Mouse (Mus musculus): ENCODE data around the gene Hormad2.

Hormad2 gene

DNA sequence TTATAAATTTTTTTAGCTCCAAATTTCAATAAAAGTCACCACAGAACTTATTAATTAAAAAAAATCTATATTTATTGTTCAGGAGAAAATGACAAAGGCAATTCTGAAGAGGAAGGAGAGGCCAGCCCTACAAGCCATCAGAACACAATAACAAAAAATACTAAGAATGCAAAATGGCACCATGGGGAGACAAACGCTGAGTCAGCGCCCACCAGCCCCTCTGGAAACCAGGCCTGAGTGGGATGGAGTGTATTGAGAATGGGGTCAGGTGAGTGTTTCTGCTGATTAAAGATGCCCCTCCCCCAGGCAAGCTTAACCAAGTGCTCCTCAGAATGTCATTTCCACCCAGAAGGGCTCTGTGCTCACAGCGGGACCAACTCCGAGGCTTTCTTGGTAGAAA is 135.8 kb downstream of the Hormad2 start:
- in situ Hi-C loops (cut with MboI, MseI): no loop called here

DNA sequence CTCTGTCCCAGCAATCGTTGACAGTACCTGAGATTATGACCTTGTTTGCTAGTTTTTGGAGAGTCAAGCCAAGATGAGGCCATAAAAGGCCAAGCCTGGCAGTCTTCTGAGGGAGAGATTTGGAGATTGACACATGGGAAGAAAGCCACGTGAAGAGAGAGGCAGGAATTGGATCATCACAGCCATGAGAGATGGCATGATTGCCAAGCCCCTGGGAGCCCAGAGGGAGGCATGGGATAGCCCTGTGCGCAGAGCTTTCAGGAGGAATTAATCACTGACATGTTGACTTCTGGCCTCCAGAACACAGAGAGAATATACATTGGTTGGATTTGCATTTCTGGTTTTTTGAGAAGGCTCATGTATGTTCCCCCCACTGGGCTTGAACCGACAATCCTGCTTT is 136.7 kb downstream of the Hormad2 start:
- in situ Hi-C loops (cut with MboI, MseI): no loop called here

DNA sequence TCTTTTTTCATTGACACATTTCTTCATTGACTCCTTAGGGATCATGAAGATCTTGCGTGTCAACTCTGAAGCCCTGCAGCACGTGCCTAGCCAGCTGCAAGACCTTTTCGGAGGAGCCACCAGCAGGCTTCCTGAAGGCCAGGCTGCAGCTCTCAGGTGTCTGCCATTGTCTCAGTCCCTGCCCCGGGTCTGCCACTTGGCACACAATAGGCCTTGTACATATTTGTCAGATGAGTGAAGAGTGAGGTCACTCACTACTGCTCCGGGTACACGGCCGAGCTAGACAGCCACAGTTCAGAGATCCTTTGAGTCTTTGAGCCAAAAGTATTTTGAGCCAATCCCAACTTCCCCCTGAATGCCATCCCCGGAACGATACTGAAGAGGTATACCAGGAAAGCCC is 137.9 kb downstream of the Hormad2 start:
- in situ Hi-C loops (cut with MboI, MseI): no loop called here

DNA sequence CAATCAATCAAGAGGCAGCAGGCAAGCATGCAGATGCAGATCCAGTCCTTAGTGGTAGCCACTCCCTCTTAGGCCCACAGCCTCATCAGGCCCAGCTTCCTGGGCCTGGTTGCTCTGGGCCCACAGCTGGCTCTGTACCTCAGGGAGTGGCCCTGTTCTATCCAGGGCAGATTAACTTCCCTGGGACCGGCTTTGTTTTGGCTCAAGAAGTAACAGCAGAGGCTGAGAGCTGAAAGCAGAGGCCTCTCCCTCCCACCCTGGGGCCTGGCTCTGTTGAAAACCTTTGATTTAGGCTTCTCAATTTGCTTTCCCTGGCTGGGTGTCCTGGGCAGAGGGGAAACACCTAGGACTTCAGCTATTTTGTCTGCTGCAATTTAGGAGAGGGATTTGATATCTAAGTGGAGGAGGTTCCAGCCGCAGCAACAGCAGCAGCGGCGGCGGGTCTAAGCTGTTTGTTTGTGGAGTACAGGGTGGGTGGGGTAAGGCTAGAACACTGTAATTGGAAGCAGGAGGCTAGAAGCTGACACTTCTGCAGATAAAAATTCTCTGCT is 138.5 kb downstream of the Hormad2 start:
- in situ Hi-C loops (cut with MboI, MseI): no loop called here

DNA sequence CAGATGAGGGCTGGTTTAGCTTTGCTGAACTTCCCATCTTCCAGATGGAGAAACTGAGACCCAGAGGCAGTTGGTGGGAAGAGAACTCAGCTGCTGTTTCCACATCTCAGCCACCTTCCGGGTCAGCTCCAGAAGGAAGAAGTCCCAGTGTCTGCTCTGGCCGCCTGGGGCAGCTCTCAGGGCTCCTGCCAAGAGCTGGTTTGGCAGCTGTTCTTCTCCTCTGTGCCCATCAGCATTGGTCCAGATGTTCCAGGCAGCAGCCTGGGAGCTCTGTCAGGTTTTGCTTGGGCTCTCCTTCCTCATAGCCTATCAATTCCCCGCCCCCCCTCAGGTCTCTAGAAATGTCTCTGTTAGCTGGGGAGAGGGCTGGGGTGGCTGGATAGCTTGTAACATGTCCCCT is 140.2 kb downstream of the Hormad2 start:
- in situ Hi-C loops (cut with MboI, MseI): no loop called here

DNA sequence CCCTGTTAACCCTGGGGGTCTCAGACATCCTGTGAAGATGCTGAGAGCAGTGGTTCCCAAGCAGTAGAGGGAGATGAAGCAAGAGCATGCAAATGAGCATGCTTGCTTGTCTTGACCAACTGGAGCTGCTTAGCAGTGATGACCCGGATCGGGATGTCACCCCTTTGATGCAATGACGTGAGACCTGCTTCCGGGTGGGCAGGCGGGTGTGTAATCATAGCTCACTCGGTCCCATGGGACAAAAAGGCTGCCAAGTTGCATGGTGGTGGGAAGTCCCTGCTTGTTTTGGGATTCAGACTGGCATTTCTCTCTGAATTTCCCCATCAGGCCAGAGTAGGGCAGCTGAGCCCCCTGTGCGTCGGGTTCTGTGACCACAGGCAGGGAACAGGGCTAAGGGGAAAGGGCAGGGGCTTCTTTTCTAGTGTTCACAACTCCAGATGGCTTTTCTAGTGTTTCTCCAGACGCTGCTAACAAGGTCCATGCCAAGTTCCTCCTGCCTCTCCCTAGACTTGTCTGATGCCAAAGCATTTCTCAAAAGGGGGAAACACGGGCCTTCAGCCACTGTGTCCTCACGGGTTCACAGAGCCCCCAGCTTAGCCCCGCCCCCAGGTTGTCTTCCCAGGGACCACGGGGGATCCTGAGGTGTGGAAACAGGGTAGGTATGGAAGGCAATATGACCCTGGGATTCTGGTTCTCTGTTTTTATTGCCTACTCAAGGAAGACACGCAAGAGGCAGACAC is 141.0 kb downstream of the Hormad2 start:
- in situ Hi-C loops (cut with MboI, MseI): no loop called here

DNA sequence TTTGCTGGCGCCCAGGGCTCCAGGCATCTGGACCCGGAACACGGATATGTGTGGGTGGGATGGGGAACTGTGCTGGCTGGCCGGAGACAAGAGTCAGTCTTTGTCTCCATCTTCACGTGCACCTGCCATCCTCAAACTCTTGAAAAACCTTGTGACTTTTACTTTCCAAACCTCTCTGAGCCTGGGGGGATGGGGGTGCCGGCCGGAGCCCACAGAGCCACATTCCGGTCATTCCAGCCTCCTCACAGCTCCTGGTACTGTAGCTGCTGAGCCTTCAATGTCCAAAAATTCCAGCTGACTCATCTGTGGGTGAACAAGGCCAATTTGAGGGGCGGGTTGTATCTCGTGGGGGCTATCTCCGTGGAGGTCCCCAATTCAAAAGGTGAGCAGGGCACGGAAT is 141.7 kb downstream of the Hormad2 start:
- in situ Hi-C loops (cut with MboI, MseI): no loop called here

DNA sequence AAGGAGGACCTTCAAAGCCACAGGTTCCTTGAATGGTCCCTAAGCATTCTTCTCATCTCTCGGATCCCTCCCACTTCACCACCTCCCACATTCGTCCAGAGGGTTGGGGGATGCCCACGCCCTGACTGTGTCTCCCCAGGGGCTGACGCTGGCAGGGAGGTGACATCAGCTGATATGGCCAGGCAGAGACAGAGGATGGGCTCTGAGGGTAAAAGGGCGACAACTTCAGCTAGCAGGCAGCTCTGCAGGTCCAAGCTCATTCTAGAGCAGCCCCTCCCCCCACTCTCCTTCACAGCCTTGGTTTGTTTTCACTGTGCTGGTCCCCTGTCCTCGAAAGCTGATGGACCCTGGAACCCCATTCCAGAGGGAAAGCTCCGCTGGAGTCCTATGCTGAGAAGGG is 142.3 kb downstream of the Hormad2 start:
- in situ Hi-C loops (cut with MboI, MseI): no loop called here

DNA sequence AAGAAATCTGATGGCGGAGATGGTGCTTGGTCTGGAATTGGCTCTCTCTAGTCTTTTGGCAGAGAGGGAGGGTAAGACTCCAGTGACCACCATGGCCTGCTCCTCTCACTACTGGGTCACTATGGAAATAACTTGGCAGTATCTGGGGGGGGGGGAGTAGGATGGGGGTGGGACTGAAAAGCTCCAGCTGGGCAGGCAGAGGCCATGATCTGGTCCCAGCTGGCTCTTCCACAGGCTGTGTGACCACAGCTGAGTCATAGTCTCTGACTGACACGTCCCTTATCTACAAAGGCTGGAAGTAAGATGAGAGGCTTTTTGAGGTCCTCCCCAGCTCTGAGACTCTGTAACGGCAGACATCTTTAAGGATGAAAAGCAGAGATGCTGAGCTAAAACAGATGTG is 143.2 kb downstream of the Hormad2 start:
- in situ Hi-C loops (cut with MboI, MseI): no loop called here

DNA sequence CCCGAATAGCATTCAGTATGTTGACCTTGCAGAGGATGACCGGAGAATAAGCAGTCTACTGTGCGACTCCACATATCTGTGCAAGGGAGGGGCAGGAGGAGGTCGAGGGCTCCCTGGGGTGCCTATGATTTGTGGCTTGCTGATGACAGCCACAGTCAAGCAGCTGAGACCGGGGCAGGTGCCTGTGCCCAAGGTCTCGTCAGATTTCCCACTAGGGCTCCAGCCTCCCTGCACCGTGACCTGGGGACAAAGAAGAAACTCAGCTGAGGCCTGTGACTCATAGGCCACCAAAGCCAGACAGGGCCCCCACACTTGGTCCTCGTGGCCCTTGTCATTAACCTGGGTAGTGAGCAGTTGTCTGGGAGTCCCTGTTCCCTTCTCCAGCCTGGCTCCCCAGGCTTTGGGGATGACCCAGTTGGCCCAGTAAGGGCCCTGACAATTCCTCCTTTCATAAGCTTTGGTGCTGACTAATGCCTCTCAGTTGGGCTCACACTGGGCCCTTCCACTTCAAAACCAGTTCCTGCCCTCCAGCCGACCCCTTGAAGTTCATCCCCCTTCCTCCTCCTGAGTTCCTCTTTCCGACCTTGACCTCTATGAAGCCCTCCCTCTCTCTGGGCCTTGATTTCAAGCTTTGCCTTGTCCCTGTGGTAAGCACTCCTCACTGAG is 144.2 kb downstream of the Hormad2 start:
- in situ Hi-C loops (cut with MboI, MseI): no loop called here
